Mouse (Mus musculus) bone marrow, adult 2 months (tissue): ENCODE results near the gene Racgap1. TPM values are rescaled to one million over a fixed set of nuclear protein-coding genes. Genes with fewer than 3 reads are reported as not detected.

Experiments
- H3K27ac ChIP-seq: fragments of 200-500 bp; 2 replicates; pipeline ENCODE4 v1.5.1; 2012; ENCODE audit warnings: low read depth, mild to moderate bottlenecking, control low read depth, inconsistent platforms, low read length; ENCODE audit not compliant: control insufficient read depth, poor library complexity, insufficient read depth
- H3K4me1 ChIP-seq: fragments of 200-500 bp; 2 replicates; pipeline ENCODE4 v1.6.1; 2011; ENCODE audit warnings: low read length; ENCODE audit not compliant: control insufficient read depth, insufficient read depth
- H3K4me3 ChIP-seq: fragments of 200-500 bp; replicated peaks from 2 replicates; pipeline ENCODE3; 2011; ENCODE audit warnings: mild to moderate bottlenecking, low read depth, low read length, control low read depth; ENCODE audit not compliant: control insufficient read depth
- CTCF ChIP-seq: fragments of 200-500 bp; IDR thresholded peaks from 2 replicates; pipeline ENCODE4 v1.5.1; 2011; ENCODE audit warnings: low read length, control low read depth; ENCODE audit not compliant: control insufficient read depth, insufficient read depth
- POLR2A ChIP-seq: fragments of 200-500 bp; IDR thresholded peaks from 2 replicates; pipeline ENCODE4 v1.6.1; 2011; ENCODE audit warnings: low read depth, mild to moderate bottlenecking, control low read depth, low read length, borderline replicate concordance; ENCODE audit not compliant: control insufficient read depth
- WGBS: fragments of 180-500 bp; shearing (Covaris S2); methylation state at CpG from one replicate; pipeline ENCODE4 v1.1.7; 2018; 5-methylcytosine and 5-hydroxymethylcytosine counted together
- polyA plus RNA-seq: library from polyadenylated mRNA; stranded (reverse); fragments of >200 nt; gene quantifications from 2 replicates; pipeline ENCODE4 v1.2.4, GENCODE M21; 2011; ENCODE audit warnings: low replicate concordance; ENCODE audit not compliant: missing spikeins, insufficient read depth, insufficient read length

Racgap1 gene
- polyA plus RNA-seq, 1 experiment: 66.4 TPM

- 2% methylated on average over 68 of the region's 74 CpGs for WGBS
These were observed 18.8 kb upstream of the Racgap1 start, which contains the start of gene Asic1 for GRCm38 (mm10) chr15:99670154-99670821. Gene Asic1 (plus strand): TSS chr15:99670368.

DNA sequence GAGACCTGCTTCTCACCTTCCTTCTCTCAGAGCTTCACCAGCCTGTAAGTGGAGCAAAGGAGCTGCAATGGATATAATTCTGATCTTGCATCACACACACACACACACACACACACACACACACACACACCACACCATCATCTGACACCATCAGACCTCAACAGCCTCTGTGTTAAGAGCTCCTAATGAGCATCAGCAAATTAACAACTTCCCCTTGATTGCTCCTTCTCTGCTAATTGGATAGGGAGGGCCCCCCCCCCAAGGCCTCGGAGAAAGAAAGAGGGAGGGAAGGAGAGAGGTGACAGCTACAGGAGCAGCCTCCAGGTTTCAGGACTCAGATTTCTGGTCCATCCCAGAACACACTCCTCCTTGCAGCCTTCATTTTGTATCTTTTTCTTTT is 17.9 kb upstream of the Racgap1 start:
- WGBS: 0% methylated on average over 1 of the region's 1 CpGs
- no peak overlapping the region for H3K27ac ChIP-seq
- H3K4me1 ChIP-seq: no peaks in the 10 kb centered on the region
- no peak overlapping the region for H3K4me3 ChIP-seq
- no peak for TF ChIP-seq POLR2A
- TF ChIP-seq CTCF: no peak

More at GRCm38 (mm10) chr15:99670154-99670821, 18.8 kb upstream of the Racgap1 start, which contains the start of gene Asic1:
- H3K27ac ChIP-seq: no peak within 1 kb of the TSS; the same call in 1 of the 2 replicates
- TF ChIP-seq CTCF: no peak
- H3K4me3 ChIP-seq: no peak within 1 kb of the TSS
- no peaks in the 10 kb centered on the region for H3K4me1 ChIP-seq

GRCm38 (mm10) chr15:99668881-99669280 is 17.4 kb upstream of the Racgap1 start:
- Histone ChIP-seq H3K4me3 (no peak overlapping the region), H3K27ac (no peak overlapping the region), H3K4me1 (peaks cover 3% of the 10 kb centered on the region)
- 9% methylated on average over 12 of the region's 12 CpGs for WGBS
- TF ChIP-seq POLR2A: no peak
- TF ChIP-seq CTCF: peak; percentile 89

DNA sequence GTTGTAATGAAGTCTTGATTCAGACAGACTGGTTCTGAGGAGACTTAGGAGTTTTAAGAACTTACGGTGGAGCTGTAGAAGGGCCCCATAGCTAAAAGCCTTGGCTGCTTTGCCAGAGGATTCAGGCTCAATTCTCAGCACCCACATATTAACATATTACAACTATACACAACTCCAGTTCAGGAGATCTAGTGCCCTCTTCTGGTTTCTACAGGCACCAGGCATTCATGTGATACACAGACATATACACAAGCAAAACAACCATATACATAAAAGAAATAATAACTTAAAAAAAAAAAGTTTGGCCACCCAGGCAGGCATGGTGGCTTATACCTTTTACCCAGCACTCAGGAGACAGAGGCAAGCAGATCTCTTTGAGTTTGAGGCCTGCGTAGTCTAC is 16.1 kb upstream of the Racgap1 start:
- TF ChIP-seq CTCF (no peak), POLR2A (no peak)
- 92% methylated on average over 2 of the region's 2 CpGs for WGBS
- H3K4me1 ChIP-seq: peaks cover 5% of the 10 kb centered on the region
- H3K4me3 ChIP-seq: no peak overlapping the region
- no peak overlapping the region for H3K27ac ChIP-seq

- 0 out of 2 replicates have a peak overlapping the region, but pooled peaks have one; percentile 12 for H3K27ac ChIP-seq
- TF ChIP-seq POLR2A (no peak), CTCF (no peak)
- 2% methylated on average over 52 of the region's 52 CpGs for WGBS
- H3K4me3 ChIP-seq: peak overlapping the region; percentile 63
- H3K4me1 ChIP-seq: peaks cover 5% of the 10 kb centered on the region
These were observed 13.4 kb upstream of the Racgap1 start for GRCm38 (mm10) chr15:99664600-99665451.

- whole genome bisulfite sequencing: 3% methylated on average over 17 of the region's 17 CpGs
- Histone ChIP-seq H3K27ac (0 out of 2 replicates have a peak overlapping the region, but pooled peaks have one; percentile 12), H3K4me3 (peak overlapping the region; percentile 63), H3K4me1 (peaks cover 5% of the 10 kb centered on the region)
- no peak for TF ChIP-seq CTCF
- TF ChIP-seq POLR2A: no peak
These were observed 12.6 kb upstream of the Racgap1 start for GRCm38 (mm10) chr15:99663964-99664599.

DNA sequence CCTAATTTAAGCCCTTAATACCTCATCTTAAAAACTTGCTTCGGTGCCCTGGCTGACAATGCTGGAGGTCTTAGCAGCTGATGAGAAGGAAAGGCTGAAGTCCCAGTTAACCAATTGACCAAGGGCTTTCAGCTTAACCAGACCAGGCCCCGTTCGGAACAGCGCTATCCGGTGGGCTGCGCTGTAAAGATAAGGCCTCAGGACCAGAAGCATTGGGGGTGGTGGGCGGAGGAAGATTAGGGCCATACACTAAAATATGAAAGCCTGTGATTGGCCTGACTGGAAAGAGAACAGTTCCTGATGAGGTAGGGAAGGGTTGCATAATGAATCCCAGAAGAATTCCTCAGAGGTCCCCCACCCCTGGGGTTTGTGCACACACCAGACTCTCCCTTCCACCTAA is 10.9 kb upstream of the Racgap1 start:
- Histone ChIP-seq H3K27ac (no peak overlapping the region), H3K4me3 (no peak overlapping the region), H3K4me1 (peaks cover 5% of the 10 kb centered on the region)
- WGBS: 64% methylated on average over 7 of the region's 7 CpGs
- TF ChIP-seq POLR2A (no peak), CTCF (no peak)
